Mouse (Mus musculus) kidney, postnatal 0 days (tissue): ENCODE data around the gene Tut7. TPM values are rescaled to one million over a fixed set of nuclear protein-coding genes. Genes with fewer than 3 reads are reported as not detected.
"Not testable (repeated sequence)": the region's sequence is repeated elsewhere in the genome, so short reads cannot be mapped to it uniquely, and the experiment has no call there.

Experiments
- ATAC-seq: fragments of 200-750 bp; cut with Nextera tagmentation; replicated peaks from 2 replicates; pipeline ENCODE4 v1.8.0; 2017; ENCODE audit warnings: low read depth, moderate number of reproducible peaks, moderate TSS enrichment, moderate library complexity; ENCODE audit not compliant: low FRiP score
- DNase-seq: peaks from one replicate; pipeline ENCODE4 v3.0.0-alpha.2; 2016; ENCODE audit warnings: low spot score
- H3K27ac ChIP-seq: fragments of 300-500 bp; sonication (generic); 2 replicates; pipeline ENCODE4 v1.5.1; 2014; ENCODE audit warnings: mild to moderate bottlenecking
- H3K27me3 ChIP-seq: fragments of 300-500 bp; sonication (generic); 2 replicates; pipeline ENCODE4 v1.6.1; 2014; ENCODE audit warnings: low read length, mixed read lengths; ENCODE audit not compliant: insufficient read depth
- H3K36me3 ChIP-seq: fragments of 300-500 bp; sonication (generic); 2 replicates; pipeline ENCODE4 v1.6.1; 2014; ENCODE audit warnings: low read length, mixed read lengths; ENCODE audit not compliant: insufficient read depth
- H3K4me1 ChIP-seq: fragments of 300-500 bp; sonication (generic); replicated peaks from 2 replicates; pipeline ENCODE4 v1.6.1; 2014; ENCODE audit warnings: antibody characterized with exemption, low read length, mixed read lengths; ENCODE audit not compliant: insufficient read depth
- H3K4me2 ChIP-seq: fragments of 300-500 bp; sonication (generic); 2 replicates; pipeline ENCODE4 v1.6.1; 2014; ENCODE audit warnings: mild to moderate bottlenecking, low read length, moderate library complexity, mixed read lengths
- H3K4me3 ChIP-seq: fragments of 300-500 bp; sonication (generic); replicated peaks from 2 replicates; pipeline ENCODE4 v1.5.1; 2014; ENCODE audit warnings: low read depth, low read length
- H3K9ac ChIP-seq: fragments of 300-500 bp; sonication (generic); 2 replicates; pipeline ENCODE4 v1.6.1; 2014; ENCODE audit warnings: low read depth, low read length
- H3K9me3 ChIP-seq: fragments of 300-500 bp; sonication (generic); replicated peaks from 2 replicates; pipeline ENCODE4 v1.6.1; 2016; ENCODE audit warnings: low read length, inconsistent platforms, mixed read lengths
- CTCF ChIP-seq: IDR thresholded peaks from 2 replicates; pipeline ENCODE4 v1.5.1; 2016; ENCODE audit warnings: antibody characterized with exemption, low read depth, mild to moderate bottlenecking, moderate library complexity
- WGBS: fragments of 180-500 bp; shearing (Covaris S2); extraction: QIAGEN DNeasy Blood & Tissue Kit; methylation state at CpG from one replicate; pipeline ENCODE4 v1.1.7; 2014; 5-methylcytosine and 5-hydroxymethylcytosine counted together
- polyA plus RNA-seq: library from polyadenylated mRNA; unstranded; fragments of >200 nt; fragmentation: Nextera tagmentation; extraction: Ambion mirVana; gene quantifications from 2 replicates; pipeline ENCODE4 v1.2.1, GENCODE M21; 2015

The Tut7 gene
- polyA plus RNA-seq, 1 experiment from 2014 or later = 34.7 TPM

GRCm38 (mm10) chr13:59856286-59857070, 33.5 kb upstream of the Tut7 start:
- peak; percentile 86 for DNase-seq
- no peak overlapping the region for H3K9ac ChIP-seq
- no peak overlapping the region for H3K4me3 ChIP-seq
- no peaks in the 10 kb centered on the region for H3K4me1 ChIP-seq
- TF ChIP-seq CTCF = peak; percentile 95
- ATAC-seq = no peak
- H3K27ac ChIP-seq = no peak overlapping the region
- H3K36me3 ChIP-seq = no peaks in the 10 kb centered on the region
- 55% methylated on average over 20 of the region's 20 CpGs for WGBS
- no peaks in the 10 kb centered on the region for H3K27me3 ChIP-seq
- no peak overlapping the region for H3K4me2 ChIP-seq
- H3K9me3 ChIP-seq = no peaks in the 10 kb centered on the region

GRCm38 (mm10) chr13:59853471-59853870, 30.5 kb upstream of the Tut7 start:
- TF ChIP-seq CTCF = no peak
- no peak for DNase-seq
- H3K9me3 ChIP-seq = no peaks in the 10 kb centered on the region
- ATAC-seq = no peak
- no peak overlapping the region for H3K4me3 ChIP-seq
- no peak overlapping the region for H3K9ac ChIP-seq
- H3K4me1 ChIP-seq = no peaks in the 10 kb centered on the region
- no peaks in the 10 kb centered on the region for H3K36me3 ChIP-seq
- no peaks in the 10 kb centered on the region for H3K27me3 ChIP-seq
- 54% methylated on average over 9 of the region's 9 CpGs for WGBS
- H3K4me2 ChIP-seq = no peak overlapping the region
- H3K27ac ChIP-seq = no peak overlapping the region

GRCm38 (mm10) chr13:59850373-59850772, 27.4 kb upstream of the Tut7 start:
- Histone ChIP-seq H3K36me3 (no peaks in the 10 kb centered on the region), H3K9me3 (no peaks in the 10 kb centered on the region), H3K4me2 (no peak overlapping the region), H3K4me3 (no peak overlapping the region), H3K9ac (no peak overlapping the region), H3K27me3 (no peaks in the 10 kb centered on the region), H3K27ac (no peak overlapping the region), H3K4me1 (no peaks in the 10 kb centered on the region)
- peak; percentile 40 for DNase-seq
- WGBS = 59% methylated on average over 10 of the region's 10 CpGs
- no peak for ATAC-seq
- TF ChIP-seq CTCF = no peak

GRCm38 (mm10) chr13:59844661-59845060, 21.7 kb upstream of the Tut7 start:
- WGBS = 82% methylated on average over 5 of the region's 5 CpGs

GRCm38 (mm10) chr13:59843976-59844375, 21.0 kb upstream of the Tut7 start:
- no peaks in the 10 kb centered on the region for H3K27me3 ChIP-seq

More at GRCm38 (mm10) chr13:59844661-59845060, 21.7 kb upstream of the Tut7 start:
- Histone ChIP-seq H3K27ac (no peak overlapping the region), H3K9ac (no peak overlapping the region), H3K9me3 (no peaks in the 10 kb centered on the region), H3K27me3 (no peaks in the 10 kb centered on the region), H3K4me2 (no peak overlapping the region), H3K36me3 (no peaks in the 10 kb centered on the region), H3K4me3 (no peak overlapping the region), H3K4me1 (no peaks in the 10 kb centered on the region)
- ATAC-seq (no peak), DNase-seq (no peak)
- TF ChIP-seq CTCF = no peak

GRCm38 (mm10) chr13:59842226-59843210, 19.6 kb upstream of the Tut7 start:
- Histone ChIP-seq H3K27ac (no peak overlapping the region), H3K4me2 (no peak overlapping the region), H3K27me3 (no peaks in the 10 kb centered on the region), H3K9me3 (no peaks in the 10 kb centered on the region), H3K9ac (no peak overlapping the region), H3K4me3 (no peak overlapping the region), H3K36me3 (no peaks in the 10 kb centered on the region), H3K4me1 (no peaks in the 10 kb centered on the region)
- WGBS = 34% methylated on average over 16 of the region's 16 CpGs
- ATAC-seq (peak; percentile 54; the same call in 1 of the 2 replicates), DNase-seq (peak; percentile 88)
- TF ChIP-seq CTCF = peak; percentile 95

More at GRCm38 (mm10) chr13:59843976-59844375, 21.0 kb upstream of the Tut7 start:
- H3K4me1 ChIP-seq = no peaks in the 10 kb centered on the region
- no peaks in the 10 kb centered on the region for H3K9me3 ChIP-seq
- TF ChIP-seq CTCF = no peak
- DNase-seq (no peak), ATAC-seq (no peak)
- 88% methylated on average over 5 of the region's 5 CpGs for WGBS
- no peak overlapping the region for H3K27ac ChIP-seq
- H3K4me2 ChIP-seq = no peak overlapping the region
- no peak overlapping the region for H3K4me3 ChIP-seq
- H3K36me3 ChIP-seq = no peaks in the 10 kb centered on the region
- H3K9ac ChIP-seq = no peak overlapping the region

GRCm38 (mm10) chr13:59841761-59842160, 18.8 kb upstream of the Tut7 start:
- WGBS = 89% methylated on average over 12 of the region's 14 CpGs
- not testable (repeated sequence) for H3K4me1 ChIP-seq, H3K27me3 ChIP-seq, H3K4me3 ChIP-seq, H3K4me2 ChIP-seq, H3K9ac ChIP-seq, H3K36me3 ChIP-seq, H3K9me3 ChIP-seq, DNase-seq, H3K27ac ChIP-seq
- ATAC-seq = 0 out of 2 replicates have a peak, but pooled peaks have one; percentile 12
